Mouse (Mus musculus) G1E (cell line): ENCODE measurements around the gene Gid8. TPM values are rescaled to one million over a fixed set of nuclear protein-coding genes. Genes with fewer than 3 reads are reported as not detected.

Experiments
- ATAC-seq: 2 replicates; pipeline ENCODE4 v1.8.0; 2016; ENCODE audit warnings: mild to moderate bottlenecking; ENCODE audit not compliant: insufficient number of reproducible peaks, poor library complexity, low FRiP score, severe bottlenecking; ENCODE audit errors: extremely low read depth
- DNase-seq: peaks from one replicate; pipeline ENCODE4 v3.0.0; 2012; ENCODE audit warnings: low spot score
- H3K27me3 ChIP-seq: 2 replicates; pipeline ENCODE4 v1.6.1; 2012; ENCODE audit warnings: mild to moderate bottlenecking, low read length, inconsistent platforms; ENCODE audit not compliant: insufficient read depth
- H3K36me3 ChIP-seq: replicated peaks from 2 replicates; pipeline ENCODE3; 2012; ENCODE audit warnings: mild to moderate bottlenecking, inconsistent platforms
- H3K4me1 ChIP-seq: 2 replicates; pipeline ENCODE4 v1.6.1; 2012; ENCODE audit warnings: low read depth, low read length, inconsistent platforms, mixed read lengths; ENCODE audit not compliant: insufficient read depth
- H3K4me3 ChIP-seq: 2 replicates; pipeline ENCODE4 v1.5.1; 2012; ENCODE audit warnings: low read depth, mild to moderate bottlenecking, inconsistent platforms, low read length, moderate library complexity, mixed read lengths
- H3K9me3 ChIP-seq: replicated peaks from 2 replicates; pipeline ENCODE4 v1.6.1; 2012; ENCODE audit warnings: inconsistent platforms
- CTCF ChIP-seq: IDR thresholded peaks from 2 replicates; pipeline ENCODE4 v1.5.1; 2012; ENCODE audit warnings: low read depth, low read length, inconsistent platforms, mixed read lengths
- GATA1 ChIP-seq: IDR thresholded peaks from 2 replicates; pipeline ENCODE4 v1.6.1; 2012; ENCODE audit warnings: borderline replicate concordance, low read length, inconsistent platforms, mixed read lengths
- GATA2 ChIP-seq: IDR thresholded peaks from 2 replicates; pipeline ENCODE4 v1.6.1; 2012; ENCODE audit warnings: low read depth, low read length, inconsistent platforms, borderline replicate concordance
- POLR2AphosphoS5 ChIP-seq: IDR thresholded peaks from 2 replicates; pipeline ENCODE4 v1.6.1; 2012; ENCODE audit warnings: low read depth, low read length, inconsistent platforms; ENCODE audit not compliant: insufficient replicate concordance
- TAL1 ChIP-seq: conservative IDR thresholded peaks from 2 replicates; pipeline ENCODE4 v1.6.1; 2012; ENCODE audit warnings: low read depth, low read length, inconsistent platforms, mixed read lengths
- polyA plus RNA-seq: library from polyadenylated mRNA; stranded (reverse); fragments of >175 nt; gene quantifications from 2 replicates; pipeline ENCODE4 v1.2.3, GENCODE M21; 2012
- total RNA-seq, 2 experiments: library from RNA; stranded (forward) in 1 of 2; stranded (reverse) in 1 of 2; fragments of 200-1000 nt in 1 of 2; fragments of >200 nt in 1 of 2; fragmentation: Nextera tagmentation in 1 of 2; gene quantifications; 2 replicates each; pipeline ENCODE4 v1.2.3; 2014 to 2017

The Gid8 gene
- total and polyA plus RNA-seq, 3 experiments: 29.3 to 79.7 (median 78.3) TPM

GRCm38 (mm10) chr2:180702701-180703149 is 7.2 kb upstream of the Gid8 start:
- ATAC-seq (no peak), DNase-seq (no peak)
- Histone ChIP-seq H3K4me1 (peaks cover 80% of the 10 kb centered on the region), H3K9me3 (no peaks in the 10 kb centered on the region), H3K36me3 (peaks cover 67% of the 10 kb centered on the region), H3K4me3 (peak overlapping the region; percentile 85; the same call in 1 of the 2 replicates), H3K27me3 (no peaks in the 10 kb centered on the region)
- TF ChIP-seq GATA1 (no peak), CTCF (no peak), POLR2AphosphoS5 (no peak), GATA2 (no peak), TAL1 (no peak)

GRCm38 (mm10) chr2:180703175-180703574 is 6.7 kb upstream of the Gid8 start:
- no peak overlapping the region; the same call in 1 of the 2 replicates for H3K4me3 ChIP-seq

GRCm38 (mm10) chr2:180703645-180704359 is 6.1 kb upstream of the Gid8 start:
- no peaks in the 10 kb centered on the region for H3K27me3 ChIP-seq
- ATAC-seq (no peak), DNase-seq (peak; percentile 19)
- TF ChIP-seq TAL1 (0 out of 2 replicates have a peak, but pooled peaks have one; percentile 18), GATA2 (no peak)
- H3K4me1 ChIP-seq: peaks cover 80% of the 10 kb centered on the region
- H3K4me3 ChIP-seq: no peak overlapping the region; the same call in 1 of the 2 replicates
- H3K36me3 ChIP-seq: peaks cover 64% of the 10 kb centered on the region
- no peaks in the 10 kb centered on the region for H3K9me3 ChIP-seq

More at GRCm38 (mm10) chr2:180703175-180703574, 6.7 kb upstream of the Gid8 start:
- Histone ChIP-seq H3K36me3 (peaks cover 65% of the 10 kb centered on the region), H3K4me1 (peaks cover 80% of the 10 kb centered on the region), H3K27me3 (no peaks in the 10 kb centered on the region), H3K9me3 (no peaks in the 10 kb centered on the region)
- ATAC-seq (no peak), DNase-seq (no peak)
- TF ChIP-seq TAL1 (no peak), GATA2 (no peak), POLR2AphosphoS5 (no peak), GATA1 (no peak), CTCF (no peak)

GRCm38 (mm10) chr2:180704591-180704990 is 5.3 kb upstream of the Gid8 start:
- peak overlapping the region; percentile 22; the same call in 1 of the 2 replicates for H3K4me3 ChIP-seq
- no peaks in the 10 kb centered on the region for H3K27me3 ChIP-seq
- peaks cover 72% of the 10 kb centered on the region for H3K4me1 ChIP-seq
- DNase-seq: no peak
- no peak for ATAC-seq
- no peaks in the 10 kb centered on the region for H3K9me3 ChIP-seq
- TF ChIP-seq POLR2AphosphoS5 (no peak), TAL1 (no peak), GATA2 (no peak), GATA1 (no peak), CTCF (no peak)
- H3K36me3 ChIP-seq: peaks cover 58% of the 10 kb centered on the region

GRCm38 (mm10) chr2:180705066-180705465 is 4.9 kb upstream of the Gid8 start:
- H3K9me3 ChIP-seq: no peaks in the 10 kb centered on the region
- ATAC-seq (no peak), DNase-seq (no peak)
- H3K4me3 ChIP-seq: peak overlapping the region; percentile 22; the same call in 1 of the 2 replicates
- H3K27me3 ChIP-seq: no peaks in the 10 kb centered on the region
- H3K36me3 ChIP-seq: peaks cover 56% of the 10 kb centered on the region
- peaks cover 68% of the 10 kb centered on the region for H3K4me1 ChIP-seq
- TF ChIP-seq GATA1 (no peak), POLR2AphosphoS5 (no peak), TAL1 (no peak), CTCF (no peak), GATA2 (no peak)

GRCm38 (mm10) chr2:180705975-180706374 is 3.9 kb upstream of the Gid8 start:
- no peak for TF ChIP-seq POLR2AphosphoS5
- no peak for TF ChIP-seq GATA1
- no peak for TF ChIP-seq TAL1
- no peak for TF ChIP-seq CTCF
- TF ChIP-seq GATA2: no peak
- peaks cover 53% of the 10 kb centered on the region for H3K36me3 ChIP-seq
- peaks cover 58% of the 10 kb centered on the region for H3K4me1 ChIP-seq
- H3K27me3 ChIP-seq: no peaks in the 10 kb centered on the region
- no peak for DNase-seq
- no peak for ATAC-seq
- no peak overlapping the region; the same call in 1 of the 2 replicates for H3K4me3 ChIP-seq
- no peaks in the 10 kb centered on the region for H3K9me3 ChIP-seq
